Mouse (Mus musculus): ENCODE results near the gene Babam2. TPM values are rescaled to one million over a fixed set of nuclear protein-coding genes. Genes with fewer than 3 reads are reported as not detected.

Gene Babam2
- total RNA-seq, 2 experiments from 2014 or later, result 31.6 to 37.3 TPM

DNA sequence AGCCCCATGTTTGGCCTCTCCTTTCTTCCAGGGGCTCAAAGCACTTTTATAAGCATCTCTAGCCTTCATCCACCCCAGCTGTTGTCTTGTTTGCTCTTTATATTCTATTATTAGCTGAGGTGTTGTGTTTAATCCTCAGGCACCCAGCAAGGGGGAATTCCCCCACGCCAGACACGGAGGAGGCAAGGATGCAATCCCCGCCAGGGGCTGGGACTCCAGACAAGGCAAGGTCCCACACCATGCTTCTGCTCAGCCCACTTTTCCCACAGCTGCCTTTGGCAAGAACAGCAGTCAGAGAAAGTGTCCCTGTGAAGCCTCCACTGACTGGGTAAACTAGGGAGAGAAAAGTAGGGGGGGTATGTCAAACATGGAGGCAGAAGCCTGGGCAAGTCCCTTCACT is 401.2 kb downstream of the Babam2 start:
- intact Hi-C loops (cut with DNase I), result no loop called here
- DNase-seq, result no peak

DNA sequence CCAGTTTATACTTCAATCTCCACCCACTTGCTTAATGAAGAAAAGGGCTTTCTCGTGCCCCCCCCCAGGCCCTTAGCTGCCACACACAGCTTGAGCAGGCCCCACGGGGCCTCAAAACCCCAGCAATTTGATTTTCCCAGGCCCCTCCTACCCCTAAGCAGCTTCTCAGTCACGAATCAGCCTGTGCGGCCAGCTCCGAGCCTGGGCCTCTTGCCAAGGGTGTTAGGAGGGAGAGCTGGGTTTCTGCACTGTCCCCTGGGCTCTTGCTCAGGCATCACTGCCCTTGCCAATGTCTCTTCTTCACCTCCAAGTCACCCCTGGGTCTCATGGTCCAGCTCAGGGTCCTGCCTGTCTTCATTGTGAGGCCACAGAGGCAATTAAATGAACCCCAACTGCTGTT is 405.0 kb downstream of the Babam2 start:
- intact Hi-C loops (cut with DNase I), result no loop called here
- peak; percentile 64 to 77 for DNase-seq

DNA sequence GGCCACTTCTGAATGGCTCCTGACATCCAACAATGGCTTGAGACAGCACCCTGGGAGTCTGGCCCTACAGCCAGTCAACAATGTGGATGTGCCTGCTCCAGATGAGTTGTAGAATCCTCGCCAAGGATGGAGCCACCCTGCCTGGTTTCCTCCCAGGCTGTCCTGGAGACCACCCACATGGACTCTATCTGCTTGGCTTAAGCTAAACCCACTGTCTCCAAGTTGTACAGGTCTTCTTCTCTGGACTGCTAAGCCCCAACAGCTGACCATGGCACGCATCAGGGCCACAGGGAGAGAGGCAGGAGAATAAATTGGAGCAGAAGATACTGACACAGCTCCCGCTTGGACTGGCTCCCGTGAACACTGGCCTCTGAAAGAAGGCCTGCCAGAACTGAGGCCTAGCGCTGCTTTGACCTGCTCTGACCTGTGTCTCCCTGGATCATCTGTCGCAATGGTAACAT is 405.5 kb downstream of the Babam2 start:
- intact Hi-C loops (cut with DNase I), result no loop called here
- DNase-seq, result peak; percentile 46 to 48

DNA sequence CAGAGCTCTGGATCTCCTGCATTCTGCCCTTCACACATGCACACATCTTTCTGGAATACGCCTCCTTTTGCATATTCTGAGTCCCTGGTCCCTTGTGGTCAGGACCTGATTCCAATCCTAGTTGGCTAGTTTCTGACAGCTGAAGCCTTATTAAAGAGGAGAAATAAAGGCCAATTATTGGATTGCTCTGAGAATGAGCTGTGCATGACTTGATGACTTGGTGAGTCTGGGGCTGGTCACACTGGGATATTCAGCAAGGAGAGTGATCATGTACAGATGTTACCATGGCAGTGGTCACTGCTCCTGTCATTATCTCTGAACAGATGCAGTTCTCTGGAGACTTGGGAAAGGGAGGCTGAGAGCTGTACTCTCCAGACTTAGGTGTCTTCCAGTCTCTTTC is 406.1 kb downstream of the Babam2 start:
- intact Hi-C loops (cut with DNase I), result no loop called here
- no peak for DNase-seq

DNA sequence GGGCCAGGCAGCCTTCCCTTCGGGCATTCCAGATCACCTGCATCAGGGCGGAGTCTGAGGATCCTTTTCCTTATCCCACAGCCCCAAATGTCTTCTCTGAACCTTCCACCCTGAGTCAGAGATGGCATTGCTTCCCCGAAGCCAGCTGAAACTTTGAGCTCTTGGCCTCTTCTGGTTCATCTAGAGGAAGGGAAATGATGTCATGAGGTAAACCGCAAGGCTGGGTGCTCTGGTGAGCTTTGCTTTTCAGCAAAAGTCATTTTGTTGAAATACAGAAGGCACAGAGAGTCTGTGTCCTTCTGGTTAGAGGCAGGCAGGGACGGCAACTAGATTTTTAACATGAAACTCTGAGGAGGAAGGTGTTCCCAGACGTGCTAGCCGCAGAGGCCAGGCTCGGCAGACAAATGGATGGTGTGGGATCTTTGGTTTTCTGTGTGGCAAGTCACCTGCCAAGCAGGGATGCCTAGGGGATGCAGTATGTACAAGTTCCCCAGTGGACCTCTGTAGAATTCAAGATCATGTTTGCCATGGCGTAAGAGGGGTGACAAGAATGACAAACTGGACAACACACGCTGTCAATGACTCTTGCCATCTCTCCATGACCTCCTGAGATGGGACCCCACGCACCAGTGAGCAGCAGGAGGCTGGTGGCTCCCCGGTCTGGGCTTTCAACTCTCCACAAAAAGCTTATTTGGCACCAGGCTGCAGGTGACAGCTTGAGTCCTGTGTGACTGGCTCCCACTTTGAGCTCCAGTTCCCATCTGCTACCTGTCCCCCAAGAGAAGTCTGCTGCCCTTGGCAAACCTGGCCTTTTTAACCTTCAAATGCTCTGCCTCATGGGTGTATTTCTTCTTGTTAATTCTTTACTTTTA is 406.9 kb downstream of the Babam2 start:
- intact Hi-C loops (cut with DNase I), result no loop called here
- no peak for DNase-seq

DNA sequence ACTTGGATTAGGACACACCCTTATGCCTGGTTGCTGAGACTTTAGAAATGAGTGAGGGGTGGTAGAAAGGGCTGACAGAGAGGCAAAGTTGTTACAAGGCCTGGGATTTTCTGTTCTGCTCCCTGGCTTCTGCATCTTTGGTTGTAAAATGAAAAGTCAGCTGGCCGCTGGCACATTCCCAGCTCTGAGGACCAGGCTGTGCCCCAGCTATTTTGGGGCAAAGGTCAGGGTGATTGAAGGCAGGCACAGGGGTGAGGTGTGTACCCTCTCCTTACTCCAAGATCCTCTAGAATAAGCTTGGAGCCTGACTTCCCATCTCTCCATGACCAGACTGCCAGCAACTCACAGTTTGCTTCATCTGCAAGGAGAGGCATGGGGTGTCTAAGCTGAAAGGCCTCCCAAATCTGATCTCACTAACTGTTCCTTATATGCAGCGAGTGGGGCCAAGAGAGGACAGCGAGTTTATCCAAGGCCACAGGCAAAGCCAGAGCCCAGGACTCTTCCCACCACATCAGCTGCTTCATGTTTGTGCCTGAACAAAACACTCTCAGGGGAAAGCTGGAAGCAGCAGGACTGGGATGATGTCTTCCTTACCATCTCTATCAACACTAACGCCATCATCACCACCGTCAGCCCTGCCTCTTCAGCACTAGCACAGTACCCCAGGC is 409.1 kb downstream of the Babam2 start:
- intact Hi-C loops (cut with DNase I), result no loop called here
- DNase-seq, result no peak

DNA sequence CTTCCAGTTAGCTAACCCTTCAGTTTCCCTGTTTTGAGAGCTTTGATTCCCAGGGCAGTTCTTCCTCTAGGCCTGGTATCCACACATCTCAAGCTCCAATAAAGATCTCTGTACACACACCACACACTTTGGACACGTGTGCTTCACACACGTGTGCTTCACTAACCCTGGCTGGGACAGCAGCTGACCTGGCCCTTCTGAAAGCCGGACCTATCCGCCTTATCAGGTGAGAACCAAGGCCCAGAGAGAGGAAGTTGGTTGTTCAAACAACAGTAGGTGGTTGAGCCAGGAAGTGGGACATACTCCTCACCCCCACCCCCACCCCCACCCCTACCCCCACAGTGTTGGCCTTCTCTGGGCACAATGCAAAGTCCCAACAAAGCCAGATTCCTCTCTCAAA is 413.2 kb downstream of the Babam2 start:
- DNase-seq, result no peak
- intact Hi-C loops (cut with DNase I), result no loop called here

DNA sequence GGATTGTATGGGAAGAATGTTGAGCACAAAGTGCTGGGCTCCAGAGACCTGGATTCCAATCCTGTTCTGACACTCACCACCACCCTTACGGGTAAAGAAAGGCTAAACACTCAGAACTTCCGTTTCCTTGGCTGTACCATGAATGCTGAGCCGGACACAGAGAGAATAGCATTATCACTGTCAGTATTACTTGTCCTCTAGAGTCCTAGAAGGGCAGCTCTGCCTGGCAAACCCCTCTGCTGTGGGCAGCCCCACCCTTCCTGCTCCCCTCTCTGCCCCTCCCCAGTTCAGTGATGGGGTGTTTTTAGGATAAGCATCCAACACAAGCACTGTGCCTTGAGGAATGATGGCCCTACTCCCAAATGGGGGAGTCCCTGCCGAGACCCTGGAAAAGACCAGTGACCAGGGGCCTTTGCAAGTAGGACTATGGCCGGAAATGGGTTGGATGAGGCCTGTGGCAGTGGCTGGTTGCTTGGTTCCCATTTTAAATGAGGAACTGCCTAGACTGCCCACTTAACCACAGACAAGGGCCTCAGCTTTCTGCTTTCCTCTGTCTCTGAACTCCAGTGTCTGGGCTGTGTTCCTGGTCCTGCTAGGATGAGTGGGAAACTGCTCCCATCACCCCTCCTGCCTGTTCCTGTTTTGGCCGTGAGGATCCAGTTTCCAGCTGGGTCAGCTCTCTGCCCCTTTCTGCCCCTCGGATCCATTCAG is 414.9 kb downstream of the Babam2 start:
- DNase-seq, result peak in 1 of 2 experiments; percentile 25
- intact Hi-C loops (cut with DNase I), result no loop called here

DNA sequence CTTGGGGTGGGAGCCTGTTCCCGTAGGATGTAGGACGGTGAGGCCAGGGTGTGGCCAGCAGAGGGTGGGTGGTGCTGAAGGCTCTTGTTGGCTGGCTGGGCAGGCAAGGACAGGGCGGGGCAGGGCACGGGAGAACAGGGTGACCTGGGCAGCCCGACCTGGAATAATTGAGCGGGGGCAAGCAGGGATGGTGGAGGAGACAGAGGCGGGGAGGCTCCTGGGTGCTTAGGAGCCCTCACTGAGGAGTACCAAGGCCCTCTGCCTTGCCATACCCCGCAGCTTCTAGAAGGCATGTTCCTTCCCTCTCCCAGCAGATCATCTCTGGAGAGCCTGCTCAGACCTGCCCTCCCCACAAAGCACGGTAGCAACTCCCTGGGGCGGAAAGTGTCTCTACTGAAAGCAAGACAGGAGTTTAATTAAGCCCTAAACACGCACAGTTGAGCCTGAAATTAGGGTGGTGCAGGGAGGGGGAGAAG is 423.5 kb downstream of the Babam2 start:
- DNase-seq, result no peak
- intact Hi-C loops (cut with DNase I), result no loop called here

DNA sequence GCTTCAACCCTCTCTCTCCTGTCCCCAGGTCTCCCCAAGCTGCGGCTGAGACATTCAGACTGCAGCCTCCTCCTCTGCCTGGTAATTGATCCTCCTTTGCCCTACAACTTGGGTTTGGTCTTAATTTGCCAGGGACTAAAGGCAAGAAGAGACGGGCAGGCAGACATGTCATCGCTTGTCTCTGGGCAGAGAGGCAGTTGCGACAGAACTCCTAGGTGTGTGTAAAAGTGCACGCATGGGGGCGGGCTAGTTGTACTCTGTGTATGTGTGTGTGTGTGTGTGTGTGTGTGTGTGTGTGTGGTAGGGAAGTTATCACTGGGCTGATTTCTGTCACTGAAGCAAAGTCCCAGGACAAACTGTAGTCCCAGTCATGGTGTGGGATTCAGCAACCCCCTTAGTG is 424.5 kb downstream of the Babam2 start:
- no peak for DNase-seq

DNA sequence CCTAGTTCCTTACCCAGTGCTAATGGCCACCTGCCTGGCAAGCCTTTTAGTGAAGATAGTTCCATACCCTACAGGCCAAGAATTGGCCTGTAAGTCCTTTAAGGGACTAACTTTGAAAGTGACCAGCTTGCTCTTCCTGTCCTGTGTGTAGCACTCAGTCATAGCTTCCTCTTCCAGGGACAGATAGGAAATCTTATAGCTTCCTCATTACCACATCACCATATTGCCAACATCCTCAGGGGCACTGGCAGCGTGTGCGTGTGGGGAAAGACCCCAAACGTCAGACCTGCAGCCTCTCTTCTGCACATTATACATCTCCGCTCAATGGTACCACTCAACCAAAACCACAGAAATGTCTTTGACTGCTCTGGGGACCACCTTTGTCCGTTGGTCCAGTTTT is 424.9 kb downstream of the Babam2 start:
- intact Hi-C loops (cut with DNase I), result no loop called here
- no peak for DNase-seq

More for the DNA sequence above, 424.5 kb downstream of the Babam2 start:
- intact Hi-C loops (cut with DNase I), result no loop called here

DNA sequence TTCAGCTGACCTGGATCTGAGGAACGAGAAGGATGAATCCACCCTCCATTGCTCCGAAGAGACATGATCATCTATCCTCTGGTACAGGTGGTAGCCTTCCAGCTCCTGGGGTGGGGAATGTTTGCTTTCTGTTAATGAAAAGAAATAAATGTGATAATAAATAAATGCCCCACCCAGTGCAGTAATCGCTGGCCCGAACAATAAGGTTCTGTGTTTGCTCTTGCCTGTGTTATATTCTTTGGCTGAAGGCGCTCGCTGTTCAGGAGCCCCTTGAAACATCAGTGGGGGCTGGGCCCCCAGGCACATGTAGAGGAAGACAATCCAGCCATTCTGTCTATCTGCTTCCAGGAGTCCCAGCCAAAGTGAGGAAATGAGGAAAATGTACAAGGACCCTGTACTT is 427.5 kb downstream of the Babam2 start:
- DNase-seq, result no peak
- intact Hi-C loops (cut with DNase I), result no loop called here

DNA sequence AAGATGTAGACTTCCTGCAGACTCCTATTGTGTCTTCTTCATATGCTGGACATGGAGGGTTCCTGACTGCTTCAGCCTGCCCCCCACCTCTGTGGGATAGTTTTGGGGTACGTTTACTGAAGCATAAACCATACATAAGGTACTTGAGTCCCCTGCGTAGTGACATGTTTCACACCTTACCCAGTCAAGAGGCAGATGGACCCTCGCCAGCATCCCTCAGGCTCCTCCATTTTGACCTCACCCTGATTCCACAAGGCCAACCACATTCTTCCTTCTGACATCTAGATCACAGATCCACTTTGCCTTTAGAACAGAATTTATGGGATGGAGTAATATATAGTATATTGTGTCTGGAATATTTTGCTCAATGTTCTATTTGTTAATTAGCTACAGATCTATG is 429.7 kb downstream of the Babam2 start:
- intact Hi-C loops (cut with DNase I), result no loop called here
- no peak for DNase-seq

DNA sequence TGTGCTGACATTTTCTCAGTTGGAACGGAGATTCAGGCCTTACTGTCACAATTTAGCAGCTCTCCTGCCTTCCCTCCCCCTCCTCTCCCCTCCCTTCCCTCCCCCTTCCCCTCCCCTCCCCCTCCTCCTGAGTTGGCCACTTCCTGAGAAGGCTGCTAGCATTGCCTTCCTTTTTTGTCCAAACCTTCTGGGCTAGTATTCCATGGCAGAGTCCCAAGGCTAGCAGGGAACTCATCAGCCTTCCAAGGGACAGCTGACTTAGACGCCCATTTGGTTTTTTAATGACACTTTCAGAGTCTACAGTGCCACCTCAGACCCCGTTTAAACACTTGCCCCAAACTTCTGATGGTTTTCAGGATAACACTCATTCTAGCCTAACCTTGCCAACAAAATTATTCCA is 430.4 kb downstream of the Babam2 start:
- intact Hi-C loops (cut with DNase I), result no loop called here
- no peak for DNase-seq

DNA sequence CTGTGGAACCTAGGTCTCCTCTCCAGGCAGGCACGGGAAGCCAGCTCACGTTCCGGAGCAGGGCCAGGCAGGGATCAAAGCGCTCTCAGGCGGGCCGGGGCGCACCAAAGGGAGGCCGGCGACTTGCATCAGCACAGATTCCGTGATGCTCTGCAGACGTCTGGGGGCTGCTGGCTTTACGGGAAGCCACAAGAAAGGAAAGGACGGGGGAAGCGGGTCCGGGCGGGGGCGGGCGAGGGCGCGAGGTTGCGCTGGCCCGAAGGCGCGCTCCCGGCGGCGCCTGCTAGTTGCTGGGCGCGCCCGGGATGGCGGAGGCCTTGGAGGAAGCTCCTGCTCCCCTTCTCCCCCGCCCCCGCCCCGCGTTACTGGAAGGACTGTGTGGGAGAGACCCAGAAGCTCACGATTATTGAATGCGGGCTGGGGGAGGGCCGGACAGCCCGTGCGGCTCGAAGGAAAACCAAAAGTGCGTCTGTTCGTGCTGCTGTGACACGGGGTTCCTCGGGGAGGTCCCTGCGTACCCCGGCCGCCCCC is 435.6 kb downstream of the Babam2 start:
- intact Hi-C loops (cut with DNase I), result no loop called here
- peak; percentile 67 to 75 for DNase-seq

DNA sequence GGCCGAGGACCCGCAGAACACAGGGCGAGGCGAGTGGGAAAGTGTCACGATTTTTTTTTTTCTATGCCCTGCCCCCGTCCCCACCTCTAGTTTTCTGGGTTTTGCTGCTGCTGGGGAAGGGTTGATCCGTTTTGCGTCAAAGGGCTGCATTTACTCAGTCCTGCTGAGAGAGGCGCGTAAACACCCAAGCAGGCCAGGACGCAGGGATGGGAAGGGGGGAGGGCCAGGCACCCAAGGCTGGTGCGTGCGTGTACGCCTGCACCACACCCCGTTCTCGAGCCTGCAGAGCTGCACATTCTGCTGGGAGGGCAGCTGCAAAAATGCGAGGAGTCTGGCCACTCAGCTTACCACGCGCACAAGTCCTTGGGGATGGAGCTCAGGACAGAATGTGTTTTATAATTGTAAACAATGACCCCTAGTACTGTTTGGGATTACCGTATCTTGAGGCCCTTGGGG is 436.1 kb downstream of the Babam2 start:
- peak; percentile 77 to 87 for DNase-seq
- intact Hi-C loops (cut with DNase I), result no loop called here

DNA sequence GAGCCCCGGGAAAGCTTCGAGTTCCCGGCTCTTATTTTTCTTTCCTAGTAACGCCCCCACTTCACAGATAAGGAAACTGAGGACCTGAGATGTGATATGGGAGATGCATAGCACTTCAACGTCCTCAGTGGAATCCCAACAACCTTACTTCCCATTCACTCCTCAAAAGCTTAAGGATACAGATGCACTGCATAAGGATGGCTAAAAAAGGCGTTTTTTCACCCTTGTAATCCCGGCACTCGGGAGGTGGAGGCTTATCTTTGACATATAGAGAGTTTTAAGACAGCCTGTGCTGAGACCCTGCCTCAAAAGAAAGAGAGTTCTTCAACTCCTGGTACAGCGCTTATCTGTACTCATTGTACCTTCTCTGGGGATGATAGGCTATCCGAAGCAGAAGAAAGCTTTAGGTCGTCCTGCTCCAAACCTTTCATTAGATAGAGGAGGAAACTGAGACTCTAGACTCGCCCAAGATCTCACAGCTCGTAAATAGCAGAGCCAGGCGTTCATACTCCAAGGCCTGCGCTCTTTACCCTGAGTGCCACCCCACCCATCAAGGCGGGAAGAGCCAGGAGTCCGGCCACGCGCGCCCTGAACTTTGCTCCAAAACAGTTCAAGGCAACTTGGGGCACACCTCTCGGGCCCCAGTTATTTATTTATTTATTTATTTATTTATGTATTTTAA is 436.7 kb downstream of the Babam2 start:
- DNase-seq, result peak; percentile 47 to 59
- intact Hi-C loops (cut with DNase I), result no loop called here
